Mouse (Mus musculus): ENCODE measurements at regions not wholly inside any gene's neighbourhood (a gene's known extent, or its start where the extent isn't known, plus 50 kb on each side); places are given as distances from the start of the nearest gene placed in this dataset.

GRCm38 (mm10) chr13:44132510-44132909, 347.9 kb downstream of the Cd83 start:
- DNase-seq (ENCODE audit: low read depth, low spot score) = no peak

GRCm38 (mm10) chr13:44133436-44133835, 348.9 kb downstream of the Cd83 start:
- DNase-seq (ENCODE audit: low read depth, low spot score) = no peak

- no peak for DNase-seq (ENCODE audit: low read depth, low spot score)
These were observed 356.6 kb downstream of the Cd83 start for GRCm38 (mm10) chr13:44141181-44141580.

- DNase-seq (ENCODE audit: low read depth, low spot score) = no peak
These were observed 360.9 kb downstream of the Cd83 start for GRCm38 (mm10) chr13:44145441-44145840.

GRCm38 (mm10) chr13:44147841-44148240, 363.3 kb downstream of the Cd83 start:
- peak; percentile 25 for DNase-seq (ENCODE audit: low read depth, low spot score)

- DNase-seq (ENCODE audit: low read depth, low spot score) = no peak
These were observed 364.9 kb downstream of the Cd83 start for GRCm38 (mm10) chr13:44149499-44149898.

- DNase-seq (ENCODE audit: low read depth, low spot score) = no peak
These were observed 367.0 kb downstream of the Cd83 start for GRCm38 (mm10) chr13:44151526-44151925.

- DNase-seq (ENCODE audit: low read depth, low spot score) = no peak
These were observed 368.4 kb downstream of the Cd83 start for GRCm38 (mm10) chr13:44152806-44153613.

GRCm38 (mm10) chr13:44153784-44154183, 369.2 kb downstream of the Cd83 start:
- peak; percentile 5 for DNase-seq (ENCODE audit: low read depth, low spot score)

- DNase-seq (ENCODE audit: low read depth, low spot score) = no peak
These were observed 371.4 kb downstream of the Cd83 start for GRCm38 (mm10) chr13:44155956-44156355.

GRCm38 (mm10) chr13:44156546-44156945, 372.0 kb downstream of the Cd83 start:
- DNase-seq (ENCODE audit: low read depth, low spot score) = no peak

GRCm38 (mm10) chr13:44157236-44157635, 372.7 kb downstream of the Cd83 start:
- DNase-seq (ENCODE audit: low read depth, low spot score) = no peak

- no peak for DNase-seq (ENCODE audit: low read depth, low spot score)
These were observed 373.8 kb downstream of the Cd83 start for GRCm38 (mm10) chr13:44158364-44158763.

- DNase-seq (ENCODE audit: low read depth, low spot score) = no peak
These were observed 374.8 kb downstream of the Cd83 start for GRCm38 (mm10) chr13:44159346-44159745.

GRCm38 (mm10) chr13:44164746-44165145, 380.2 kb downstream of the Cd83 start:
- no peak for DNase-seq (ENCODE audit: low read depth, low spot score)

- DNase-seq (ENCODE audit: low read depth, low spot score) = no peak
These were observed 382.6 kb downstream of the Cd83 start for GRCm38 (mm10) chr13:44167186-44167585.

- no peak for DNase-seq (ENCODE audit: low read depth, low spot score)
These were observed 383.6 kb downstream of the Cd83 start for GRCm38 (mm10) chr13:44168186-44168585.

GRCm38 (mm10) chr13:44171639-44172038, 387.1 kb downstream of the Cd83 start:
- DNase-seq (ENCODE audit: low read depth, low spot score) = no peak

GRCm38 (mm10) chr13:44172701-44173100, 388.1 kb downstream of the Cd83 start:
- no peak for DNase-seq (ENCODE audit: low read depth, low spot score)

GRCm38 (mm10) chr13:44174236-44174635, 389.7 kb downstream of the Cd83 start:
- DNase-seq (ENCODE audit: low read depth, low spot score) = no peak

GRCm38 (mm10) chr13:44175300-44176036, 390.9 kb downstream of the Cd83 start:
- no peak for DNase-seq (ENCODE audit: low read depth, low spot score)

GRCm38 (mm10) chr13:44176121-44176520, 391.5 kb downstream of the Cd83 start:
- no peak for DNase-seq (ENCODE audit: low read depth, low spot score)

GRCm38 (mm10) chr13:44178006-44178405, 393.4 kb downstream of the Cd83 start:
- no peak for DNase-seq (ENCODE audit: low read depth, low spot score)
